Mouse (Mus musculus) brain, embryonic 14.5 days (tissue): ENCODE measurements at regions not wholly inside any gene's neighbourhood (a gene's known extent, or its start where the extent isn't known, plus 50 kb on each side); places are given as distances from the start of the nearest gene placed in this dataset.

Experiments
- CTCF ChIP-seq: fragments of 200-500 bp; IDR thresholded peaks from 2 replicates; pipeline ENCODE4 v1.5.1; 2012; ENCODE audit warnings: inconsistent platforms, mild to moderate bottlenecking, moderate library complexity, borderline replicate concordance; ENCODE audit not compliant: insufficient read depth, insufficient read length; ENCODE audit errors: extremely low read depth
- POLR2A ChIP-seq: fragments of 200-500 bp; IDR thresholded peaks from 2 replicates; pipeline ENCODE4 v1.6.1; 2012; ENCODE audit warnings: mild to moderate bottlenecking, inconsistent platforms, borderline replicate concordance; ENCODE audit not compliant: poor library complexity, insufficient read depth, insufficient read length, severe bottlenecking; ENCODE audit errors: extremely low read depth

- TF ChIP-seq POLR2A (no peak), CTCF (no peak)
Observed at GRCm38 (mm10) chr17:27262607-27263006, 58.3 kb upstream of the Lemd2 start.
